In genomic region chr6:124561156-124561555, GRCm38 (mm10) we compare ENCODE assay signal across 27 mouse cellular contexts. TPM values are rescaled to one million over a fixed set of nuclear protein-coding genes. Genes with fewer than 3 reads are reported as not detected.
"Had no signal": no experiment of that assay in that cellular context is flagged by ENCODE, and none has a peak within 500 bp of the region (broad histone marks: within the 10 kb centered on the region; RNA-seq: fewer than 3 reads in every experiment).

No protein-coding gene starts in this region.

RNA-seq across cellular contexts. Expression of gene C1rb, which starts 8.9 kb away (rescaled TPM):
- polyA plus RNA-seq: limb, embryonic 10.5 days; limb, embryonic 11.5 days; limb, embryonic 12.5 days; limb, embryonic 13.5 days; limb, embryonic 15.5 days; liver, embryonic 11.5 days; liver, embryonic 12.5 days; liver, embryonic 13.5 days; liver, embryonic 14.5 days; liver, embryonic 15.5 days; liver, embryonic 16.5 days; liver, postnatal 0 days; lung, adult 2 months; lung, embryonic 14.5 days; lung, embryonic 15.5 days; lung, embryonic 16.5 days; macrophage; midbrain, embryonic 10.5 days; midbrain, embryonic 11.5 days; midbrain, embryonic 12.5 days; midbrain, embryonic 13.5 days; midbrain, embryonic 14.5 days; midbrain, embryonic 15.5 days; midbrain, embryonic 16.5 days; midbrain, postnatal 0 days; neural tube, embryonic 11.5 days; neural tube, embryonic 12.5 days had no signal

RNA-seq across cellular contexts. Expression of gene C1s1, which starts 19.0 kb away (rescaled TPM):
- polyA plus RNA-seq: macrophage had no signal

RNA-seq across cellular contexts. Expression of gene C1ra, which starts 49.0 kb away (rescaled TPM):
- polyA plus RNA-seq: midbrain, embryonic 11.5 days had no signal
